Mouse (Mus musculus) kidney, adult 2 months (tissue): ENCODE measurements at regions not wholly inside any gene's neighbourhood (a gene's known extent, or its start where the extent isn't known, plus 50 kb on each side); places are given as distances from the start of the nearest gene placed in this dataset.

Experiments used
- DNase-seq: peaks from one replicate; pipeline ENCODE4 v3.0.0; 2021
- H3K27ac ChIP-seq: fragments of 200-500 bp; 2 replicates; pipeline ENCODE4 v1.5.1; 2012; ENCODE audit warnings: low read depth, low read length, control low read depth, inconsistent platforms; ENCODE audit not compliant: insufficient read depth
- H3K27me3 ChIP-seq: fragments of 200-500 bp; replicated peaks from 2 replicates; pipeline ENCODE4 v1.6.1; 2012; ENCODE audit warnings: mild to moderate bottlenecking, moderate library complexity, low read length, inconsistent platforms; ENCODE audit not compliant: control insufficient read depth, insufficient read depth
- H3K36me3 ChIP-seq: fragments of 200-500 bp; 2 replicates; pipeline ENCODE4 v1.6.1; 2012; ENCODE audit warnings: mild to moderate bottlenecking, moderate library complexity, low read length, inconsistent platforms; ENCODE audit not compliant: control insufficient read depth, insufficient read depth
- H3K4me1 ChIP-seq: fragments of 200-500 bp; 2 replicates; pipeline ENCODE4 v1.6.1; 2011; ENCODE audit warnings: low read length; ENCODE audit not compliant: control insufficient read depth, insufficient read depth
- H3K4me3 ChIP-seq: fragments of 200-500 bp; 2 replicates; pipeline ENCODE4 v1.5.1; 2011; ENCODE audit warnings: mild to moderate bottlenecking, low read depth, low read length, control low read depth; ENCODE audit not compliant: insufficient read depth
- CTCF ChIP-seq: fragments of 200-500 bp; conservative IDR thresholded peaks from 2 replicates; pipeline ENCODE4 v1.5.1; 2011; ENCODE audit warnings: low read depth, mild to moderate bottlenecking, control low read depth, low read length, moderate library complexity, mixed read lengths; ENCODE audit not compliant: insufficient read depth, insufficient read length
- POLR2A ChIP-seq: fragments of 200-500 bp; IDR thresholded peaks from one replicate; pipeline ENCODE4 v1.6.1; 2011; ENCODE audit warnings: low read depth, low read length, control low read depth
- WGBS: fragments of 180-500 bp; shearing (Covaris S2); methylation state at CpG from one replicate; pipeline ENCODE4 v1.1.7; 2018; 5-methylcytosine and 5-hydroxymethylcytosine counted together

- DNase-seq, result no peak
- Histone ChIP-seq H3K27me3 (no peaks in the 10 kb centered on the region; the same call in 1 of the 2 replicates), H3K4me1 (no peaks in the 10 kb centered on the region), H3K27ac (no peak overlapping the region), H3K4me3 (no peak overlapping the region), H3K36me3 (no peaks in the 10 kb centered on the region)
- TF ChIP-seq POLR2A (no peak), CTCF (no peak)
- 26% methylated on average over 1 of the region's 1 CpGs for WGBS
Observed at GRCm38 (mm10) chr9:74707608-74708007, 154.1 kb upstream of the Onecut1 start.

GRCm38 (mm10) chr9:74711698-74712097 lies 150.0 kb upstream of the Onecut1 start:
- no peaks in the 10 kb centered on the region for H3K4me1 ChIP-seq
- no peaks in the 10 kb centered on the region; the same call in 1 of the 2 replicates for H3K27me3 ChIP-seq
- no peak overlapping the region for H3K4me3 ChIP-seq
- WGBS, result 90% methylated on average over 10 of the region's 10 CpGs
- no peak for TF ChIP-seq CTCF
- TF ChIP-seq POLR2A, result no peak
- no peak for DNase-seq
- H3K36me3 ChIP-seq, result no peaks in the 10 kb centered on the region
- H3K27ac ChIP-seq, result no peak overlapping the region

- TF ChIP-seq CTCF (no peak), POLR2A (no peak)
- Histone ChIP-seq H3K36me3 (no peaks in the 10 kb centered on the region), H3K4me3 (no peak overlapping the region), H3K27ac (no peak overlapping the region), H3K27me3 (no peaks in the 10 kb centered on the region), H3K4me1 (no peaks in the 10 kb centered on the region)
- WGBS, result 84% methylated on average over 5 of the region's 5 CpGs
- DNase-seq, result no peak
Observed at GRCm38 (mm10) chr9:74732451-74732850, 129.3 kb upstream of the Onecut1 start.

- no peak for DNase-seq
- Histone ChIP-seq H3K27ac (no peak overlapping the region), H3K27me3 (no peaks in the 10 kb centered on the region), H3K4me3 (no peak overlapping the region), H3K36me3 (no peaks in the 10 kb centered on the region), H3K4me1 (no peaks in the 10 kb centered on the region)
- WGBS, result 88% methylated on average over 2 of the region's 2 CpGs
- no peak for TF ChIP-seq CTCF
Observed at GRCm38 (mm10) chr9:74741949-74742348, 119.8 kb upstream of the Onecut1 start.

- Histone ChIP-seq H3K4me3 (no peak overlapping the region), H3K27me3 (no peaks in the 10 kb centered on the region), H3K36me3 (no peaks in the 10 kb centered on the region), H3K4me1 (no peaks in the 10 kb centered on the region), H3K27ac (no peak overlapping the region)
- WGBS, result 78% methylated on average over 7 of the region's 7 CpGs
- no peak for DNase-seq
- TF ChIP-seq POLR2A (no peak), CTCF (no peak)
Observed at GRCm38 (mm10) chr9:74747886-74748285, 113.8 kb upstream of the Onecut1 start.

- 67% methylated on average over 3 of the region's 3 CpGs for WGBS
- no peak overlapping the region for H3K27ac ChIP-seq
- H3K27me3 ChIP-seq, result no peaks in the 10 kb centered on the region
- DNase-seq, result no peak
- no peak overlapping the region for H3K4me3 ChIP-seq
- no peaks in the 10 kb centered on the region for H3K4me1 ChIP-seq
- no peak for TF ChIP-seq CTCF
- no peak for TF ChIP-seq POLR2A
- no peaks in the 10 kb centered on the region for H3K36me3 ChIP-seq
Observed at GRCm38 (mm10) chr9:74758025-74758424, 103.7 kb upstream of the Onecut1 start.

GRCm38 (mm10) chr9:74758876-74759275 lies 102.8 kb upstream of the Onecut1 start:
- TF ChIP-seq CTCF (no peak), POLR2A (no peak)
- Histone ChIP-seq H3K4me3 (no peak overlapping the region), H3K27ac (no peak overlapping the region), H3K27me3 (no peaks in the 10 kb centered on the region), H3K36me3 (no peaks in the 10 kb centered on the region), H3K4me1 (no peaks in the 10 kb centered on the region)
- 86% methylated on average over 4 of the region's 4 CpGs for WGBS
- no peak for DNase-seq

- no peaks in the 10 kb centered on the region for H3K27me3 ChIP-seq
- H3K4me1 ChIP-seq, result no peaks in the 10 kb centered on the region
- no peak overlapping the region for H3K27ac ChIP-seq
- H3K36me3 ChIP-seq, result no peaks in the 10 kb centered on the region
- 62% methylated on average over 3 of the region's 3 CpGs for WGBS
- no peak overlapping the region for H3K4me3 ChIP-seq
- no peak for TF ChIP-seq CTCF
- TF ChIP-seq POLR2A, result no peak
- no peak for DNase-seq
Observed at GRCm38 (mm10) chr9:74780419-74780818, 81.3 kb upstream of the Onecut1 start.
